Mouse (Mus musculus) forebrain, embryonic 11.5 days (tissue): ENCODE data around the gene Pitpnm2. TPM values are rescaled to one million over a fixed set of nuclear protein-coding genes. Genes with fewer than 3 reads are reported as not detected.

Source experiments
- ATAC-seq: fragments of 200-750 bp; cut with Nextera tagmentation; replicated peaks from 2 replicates; pipeline ENCODE4 v1.8.0; 2017; ENCODE audit warnings: moderate TSS enrichment; ENCODE audit not compliant: low FRiP score
- DNase-seq: peaks from one replicate; pipeline ENCODE4 v3.0.0-alpha.2; 2017; ENCODE audit warnings: low spot score
- H3K27ac ChIP-seq: fragments of 300-500 bp; sonication (generic); 2 replicates; pipeline ENCODE4 v1.5.1; 2014; ENCODE audit warnings: low read depth, low read length
- H3K27me3 ChIP-seq: fragments of 300-500 bp; sonication (generic); 2 replicates; pipeline ENCODE4 v1.6.1; 2014; ENCODE audit warnings: mild to moderate bottlenecking, low read length, mixed read lengths; ENCODE audit not compliant: control insufficient read depth, insufficient read depth
- H3K36me3 ChIP-seq: fragments of 300-500 bp; sonication (generic); 2 replicates; pipeline ENCODE4 v1.6.1; 2014; ENCODE audit warnings: mild to moderate bottlenecking, low read length, moderate library complexity, mixed read lengths; ENCODE audit not compliant: control insufficient read depth, insufficient read depth
- H3K4me1 ChIP-seq: fragments of 300-500 bp; sonication (generic); replicated peaks from 2 replicates; pipeline ENCODE4 v1.6.1; 2014; ENCODE audit warnings: low read length, mixed read lengths; ENCODE audit not compliant: control insufficient read depth, insufficient read depth
- H3K4me2 ChIP-seq: fragments of 300-500 bp; sonication (generic); 2 replicates; pipeline ENCODE4 v1.6.1; 2014; ENCODE audit warnings: low read depth, mild to moderate bottlenecking, low read length, moderate library complexity, mixed read lengths; ENCODE audit not compliant: severe bottlenecking
- H3K4me3 ChIP-seq: fragments of 300-500 bp; sonication (generic); 2 replicates; pipeline ENCODE4 v1.5.1; 2014; ENCODE audit warnings: low read depth, low read length
- H3K9ac ChIP-seq: fragments of 300-500 bp; sonication (generic); 2 replicates; pipeline ENCODE4 v1.6.1; 2014; ENCODE audit warnings: low read length
- H3K9me3 ChIP-seq: fragments of 300-500 bp; sonication (generic); 2 replicates; pipeline ENCODE4 v1.6.1; 2016; ENCODE audit warnings: low read length, mixed read lengths; ENCODE audit not compliant: control insufficient read depth
- whole genome bisulfite sequencing: fragments of 180-500 bp; shearing (Covaris S2); extraction: QIAGEN DNeasy Blood & Tissue Kit; methylation state at CpG from one replicate; pipeline ENCODE4 v1.1.7; 2014; 5-methylcytosine and 5-hydroxymethylcytosine counted together
- polyA plus RNA-seq: library from polyadenylated mRNA; unstranded; fragments of >200 nt; fragmentation: Nextera tagmentation; extraction: Ambion mirVana; gene quantifications from 2 replicates; pipeline ENCODE4 v1.2.1, GENCODE M21; 2014

The Pitpnm2 gene
- polyA plus RNA-seq, 1 experiment from 2014 or later, result 6.8 TPM

GRCm38 (mm10) chr5:124253555-124253954 is 4.0 kb upstream of the Pitpnm2 start:
- Histone ChIP-seq H3K27ac (no peak overlapping the region), H3K4me3 (no peak overlapping the region), H3K9ac (no peak overlapping the region), H3K27me3 (no peaks in the 10 kb centered on the region), H3K36me3 (peaks cover 9% of the 10 kb centered on the region), H3K4me2 (no peak overlapping the region), H3K4me1 (peaks cover 2% of the 10 kb centered on the region; the same call in 1 of the 2 replicates), H3K9me3 (no peaks in the 10 kb centered on the region)
- DNase-seq (no peak), ATAC-seq (no peak)
- WGBS, result 88% methylated on average over 8 of the region's 8 CpGs

- no peak overlapping the region for H3K4me3 ChIP-seq
- H3K9me3 ChIP-seq, result no peaks in the 10 kb centered on the region
- H3K4me2 ChIP-seq, result no peak overlapping the region
- peaks cover 6% of the 10 kb centered on the region; the same call in 1 of the 2 replicates for H3K4me1 ChIP-seq
- no peak for ATAC-seq
- H3K27ac ChIP-seq, result no peak overlapping the region
- H3K27me3 ChIP-seq, result no peaks in the 10 kb centered on the region; the same call in 1 of the 2 replicates
- 91% methylated on average over 13 of the region's 13 CpGs for WGBS
- H3K36me3 ChIP-seq, result peaks cover 4% of the 10 kb centered on the region; the same call in 1 of the 2 replicates
- no peak overlapping the region for H3K9ac ChIP-seq
- DNase-seq, result no peak
Observed at GRCm38 (mm10) chr5:124252580-124253320, 3.2 kb upstream of the Pitpnm2 start.

- H3K36me3 ChIP-seq, result no peaks in the 10 kb centered on the region
- no peak overlapping the region for H3K27ac ChIP-seq
- ATAC-seq (no peak), DNase-seq (no peak)
- no peak overlapping the region for H3K9ac ChIP-seq
- WGBS, result 86% methylated on average over 5 of the region's 5 CpGs
- H3K4me3 ChIP-seq, result no peak overlapping the region
- H3K27me3 ChIP-seq, result no peaks in the 10 kb centered on the region; the same call in 1 of the 2 replicates
- H3K4me2 ChIP-seq, result no peak overlapping the region
- no peaks in the 10 kb centered on the region for H3K9me3 ChIP-seq
- H3K4me1 ChIP-seq, result peaks cover 6% of the 10 kb centered on the region; the same call in 1 of the 2 replicates
Observed at GRCm38 (mm10) chr5:124251070-124251469, 1.5 kb upstream of the Pitpnm2 start.

- H3K4me1 ChIP-seq, result peaks cover 6% of the 10 kb centered on the region; the same call in 1 of the 2 replicates
- ATAC-seq, result peak; percentile 67; the same call in 1 of the 2 replicates
- H3K4me2 ChIP-seq, result peak overlapping the region; percentile 93
- DNase-seq, result peak; percentile 78
- H3K9me3 ChIP-seq, result no peaks in the 10 kb centered on the region
- H3K36me3 ChIP-seq, result no peaks in the 10 kb centered on the region
- peak overlapping the region; percentile 74 for H3K4me3 ChIP-seq
- no peak overlapping the region for H3K27ac ChIP-seq
- H3K27me3 ChIP-seq, result no peaks in the 10 kb centered on the region; the same call in 1 of the 2 replicates
- H3K9ac ChIP-seq, result peak overlapping the region; percentile 84
- 1% methylated on average over 48 of the region's 77 CpGs for WGBS
Observed at GRCm38 (mm10) chr5:124248845-124249613, 531 bp downstream of the Pitpnm2 start.

- Histone ChIP-seq H3K27ac (no peak overlapping the region), H3K9ac (peak overlapping the region; percentile 1; the same call in 1 of the 2 replicates), H3K36me3 (no peaks in the 10 kb centered on the region), H3K9me3 (no peaks in the 10 kb centered on the region), H3K4me1 (peaks cover 6% of the 10 kb centered on the region; the same call in 1 of the 2 replicates), H3K4me3 (no peak overlapping the region), H3K4me2 (peak overlapping the region; percentile 93; the same call in 1 of the 2 replicates), H3K27me3 (no peaks in the 10 kb centered on the region; the same call in 1 of the 2 replicates)
- DNase-seq (no peak), ATAC-seq (no peak)
- 20% methylated on average over 9 of the region's 9 CpGs for WGBS
Observed at GRCm38 (mm10) chr5:124247986-124248626, 1.5 kb downstream of the Pitpnm2 start.

GRCm38 (mm10) chr5:124247296-124247695 is 2.3 kb downstream of the Pitpnm2 start:
- no peaks in the 10 kb centered on the region; the same call in 1 of the 2 replicates for H3K27me3 ChIP-seq
- WGBS, result 31% methylated on average over 7 of the region's 7 CpGs
- no peak for ATAC-seq
- H3K36me3 ChIP-seq, result no peaks in the 10 kb centered on the region
- H3K4me2 ChIP-seq, result no peak overlapping the region
- no peak for DNase-seq
- H3K9me3 ChIP-seq, result no peaks in the 10 kb centered on the region
- H3K4me3 ChIP-seq, result no peak overlapping the region
- peaks cover 7% of the 10 kb centered on the region; the same call in 1 of the 2 replicates for H3K4me1 ChIP-seq
- H3K27ac ChIP-seq, result no peak overlapping the region
- no peak overlapping the region for H3K9ac ChIP-seq

GRCm38 (mm10) chr5:124244885-124245284 is 4.7 kb downstream of the Pitpnm2 start:
- no peak overlapping the region for H3K27ac ChIP-seq
- peaks cover 15% of the 10 kb centered on the region for H3K4me1 ChIP-seq
- no peak for DNase-seq
- H3K9ac ChIP-seq, result no peak overlapping the region
- H3K36me3 ChIP-seq, result no peaks in the 10 kb centered on the region
- H3K9me3 ChIP-seq, result no peaks in the 10 kb centered on the region
- no peak overlapping the region for H3K4me3 ChIP-seq
- WGBS, result 95% methylated on average over 7 of the region's 7 CpGs
- ATAC-seq, result no peak
- H3K27me3 ChIP-seq, result no peaks in the 10 kb centered on the region; the same call in 1 of the 2 replicates
- H3K4me2 ChIP-seq, result no peak overlapping the region

- no peak overlapping the region for H3K4me2 ChIP-seq
- DNase-seq (no peak), ATAC-seq (no peak)
- no peak overlapping the region for H3K27ac ChIP-seq
- H3K4me1 ChIP-seq, result peaks cover 15% of the 10 kb centered on the region
- no peak overlapping the region for H3K9ac ChIP-seq
- H3K9me3 ChIP-seq, result no peaks in the 10 kb centered on the region
- no peaks in the 10 kb centered on the region for H3K36me3 ChIP-seq
- no peaks in the 10 kb centered on the region; the same call in 1 of the 2 replicates for H3K27me3 ChIP-seq
- H3K4me3 ChIP-seq, result no peak overlapping the region
- WGBS, result 95% methylated on average over 8 of the region's 8 CpGs
Observed at GRCm38 (mm10) chr5:124244449-124244848, 5.1 kb downstream of the Pitpnm2 start.
